Mouse (Mus musculus) hindbrain, embryonic 10.5 days (tissue): Measurements from ENCODE around the gene Ash1l. TPM values are rescaled to one million over a fixed set of nuclear protein-coding genes. Genes with fewer than 3 reads are reported as not detected.
A peak's percentile ranks its signal among the peaks of the same experiment; 100 is the strongest.
"Not testable (repeated sequence)": the region's sequence is repeated elsewhere in the genome, so short reads cannot be mapped to it uniquely, and the experiment has no call there.

Experiments used
- DNase-seq: peaks from one replicate; pipeline ENCODE4 v3.0.0-alpha.2; 2017; ENCODE audit warnings: low spot score
- H3K27ac ChIP-seq: fragments of 300-500 bp; sonication (generic); 2 replicates; pipeline ENCODE4 v1.5.1; 2016; ENCODE audit warnings: mild to moderate bottlenecking, moderate library complexity
- H3K27me3 ChIP-seq: fragments of 300-500 bp; sonication (generic); 2 replicates; pipeline ENCODE4 v1.6.1; 2016; ENCODE audit warnings: mild to moderate bottlenecking; ENCODE audit not compliant: poor library complexity, insufficient read depth, severe bottlenecking
- H3K36me3 ChIP-seq: fragments of 300-500 bp; sonication (generic); 2 replicates; pipeline ENCODE4 v1.6.1; 2016; ENCODE audit warnings: mild to moderate bottlenecking, moderate library complexity
- H3K4me1 ChIP-seq: fragments of 300-500 bp; sonication (generic); replicated peaks from 2 replicates; pipeline ENCODE4 v1.6.1; 2016; ENCODE audit warnings: mild to moderate bottlenecking
- H3K4me3 ChIP-seq: fragments of 300-500 bp; sonication (generic); 2 replicates; pipeline ENCODE4 v1.5.1; 2016; ENCODE audit warnings: mild to moderate bottlenecking, moderate library complexity
- H3K9me3 ChIP-seq: fragments of 300-500 bp; sonication (generic); 2 replicates; pipeline ENCODE4 v1.6.1; 2016; ENCODE audit warnings: mild to moderate bottlenecking, moderate library complexity
- WGBS: fragments of 180-500 bp; shearing (Covaris S2); methylation state at CpG from one replicate; pipeline ENCODE4 v1.1.7; 2016; 5-methylcytosine and 5-hydroxymethylcytosine counted together
- polyA plus RNA-seq: library from polyadenylated mRNA; unstranded; fragments of >200 nt; fragmentation: Nextera tagmentation; extraction: Ambion mirVana; gene quantifications from 2 replicates; pipeline ENCODE4 v1.2.1, GENCODE M21; 2016

The Ash1l gene
- polyA plus RNA-seq, 1 experiment from 2014 or later = 12.3 TPM

DNA sequence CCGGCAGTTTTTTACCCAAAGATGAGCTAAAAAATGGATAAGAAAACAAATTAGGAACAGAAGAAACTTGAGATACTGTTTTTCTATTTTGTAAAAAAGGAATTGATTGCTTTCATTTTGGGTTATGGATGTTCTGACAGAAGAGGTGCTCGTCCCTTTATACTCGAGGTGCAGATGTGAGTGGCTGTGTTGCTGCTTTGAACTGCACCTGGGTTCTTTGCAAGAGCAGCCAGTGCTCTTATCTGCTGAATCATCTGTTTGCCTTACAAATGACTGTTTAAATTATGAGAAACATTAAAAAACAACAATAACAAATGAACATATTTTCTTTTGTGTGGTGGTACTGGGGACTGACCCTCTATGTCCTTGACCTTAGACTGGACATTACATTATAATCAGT lies 20.9 kb upstream of the Ash1l start:
- no peaks in the 10 kb centered on the region for H3K4me1 ChIP-seq
- no peaks in the 10 kb centered on the region for H3K27me3 ChIP-seq
- 88% methylated on average over 3 of the region's 3 CpGs for WGBS
- peaks cover 100% of the 10 kb centered on the region for H3K36me3 ChIP-seq
- no peaks in the 10 kb centered on the region for H3K9me3 ChIP-seq
- no peak for DNase-seq
- H3K27ac ChIP-seq = no peak overlapping the region
- H3K4me3 ChIP-seq = no peak overlapping the region

DNA sequence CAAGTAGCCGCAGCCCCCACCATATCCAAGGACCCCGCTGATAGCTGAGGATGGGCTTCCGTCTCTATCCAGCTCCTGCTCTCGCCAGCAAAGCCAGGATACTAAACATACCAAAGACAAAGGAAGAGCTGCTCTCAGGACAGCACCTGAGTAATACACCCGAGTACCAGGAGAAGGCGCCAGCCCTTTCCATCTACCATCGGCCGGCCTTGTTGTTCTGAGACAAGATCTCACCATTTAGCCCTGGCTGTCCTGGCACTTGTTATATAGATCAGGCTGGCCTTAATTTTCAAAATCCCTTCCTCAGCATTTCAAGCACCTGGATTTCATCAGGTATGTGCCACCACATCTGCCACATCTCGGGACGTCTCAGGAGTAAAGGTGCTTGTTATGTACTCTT lies 11.4 kb upstream of the Ash1l start:
- 92% methylated on average over 10 of the region's 10 CpGs for WGBS
- no peaks in the 10 kb centered on the region for H3K27me3 ChIP-seq
- DNase-seq = no peak
- no peaks in the 10 kb centered on the region for H3K4me1 ChIP-seq
- peaks cover 84% of the 10 kb centered on the region for H3K36me3 ChIP-seq
- H3K9me3 ChIP-seq = no peaks in the 10 kb centered on the region
- no peak overlapping the region for H3K4me3 ChIP-seq
- H3K27ac ChIP-seq = no peak overlapping the region

DNA sequence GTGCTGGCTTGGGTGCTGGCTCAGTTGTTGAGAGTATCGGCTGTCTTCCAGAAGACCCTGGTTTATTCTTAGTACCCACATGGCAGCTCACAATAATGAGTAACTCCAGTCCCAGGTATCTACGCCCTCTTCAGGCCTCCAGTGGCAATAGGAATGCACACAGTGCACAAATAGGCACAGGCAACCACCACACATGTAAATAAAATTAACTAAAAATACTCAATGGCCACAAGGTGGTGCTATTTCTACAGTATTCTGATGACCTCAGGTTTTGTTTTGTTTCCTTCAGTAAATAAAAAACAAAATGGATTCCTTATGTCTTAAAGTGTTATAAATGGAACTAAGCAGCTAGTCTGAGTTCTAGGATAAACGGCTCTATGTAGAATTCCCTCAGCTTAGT lies 10.7 kb upstream of the Ash1l start:
- no peaks in the 10 kb centered on the region for H3K4me1 ChIP-seq
- H3K27ac ChIP-seq = no peak overlapping the region
- no peak for DNase-seq
- H3K9me3 ChIP-seq = no peaks in the 10 kb centered on the region
- H3K27me3 ChIP-seq = no peaks in the 10 kb centered on the region
- WGBS = 83% methylated on average over 3 of the region's 3 CpGs
- peaks cover 77% of the 10 kb centered on the region for H3K36me3 ChIP-seq
- no peak overlapping the region for H3K4me3 ChIP-seq

DNA sequence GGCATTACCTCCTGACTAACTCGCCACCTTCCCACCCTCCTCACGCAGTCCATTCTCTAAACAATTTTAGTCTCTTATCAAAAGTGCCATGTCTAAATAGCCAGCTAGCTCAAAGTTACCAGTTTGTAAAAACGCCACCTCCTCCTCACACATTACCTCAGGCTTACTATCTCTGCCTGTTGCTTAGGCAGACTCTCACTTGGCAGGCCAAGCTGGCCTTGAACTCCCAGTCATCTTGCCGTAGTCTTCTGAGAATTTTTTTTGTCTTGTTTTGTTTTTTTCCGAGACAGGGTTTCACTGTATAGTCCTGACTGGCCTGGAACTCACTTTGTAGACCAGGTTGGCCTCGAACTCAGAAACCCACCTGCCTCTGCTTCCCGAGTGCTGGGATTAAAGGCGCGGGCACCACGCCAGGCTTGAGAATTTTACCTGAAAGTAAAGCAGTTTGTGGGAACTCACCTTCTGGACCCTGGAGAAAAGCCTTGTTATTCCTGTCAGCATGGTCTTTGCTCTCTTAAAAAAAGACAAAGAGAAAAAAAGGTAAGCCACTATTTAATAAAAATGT lies 8.0 kb upstream of the Ash1l start:
- 95% methylated on average over 10 of the region's 10 CpGs for WGBS
- peaks cover 2% of the 10 kb centered on the region; the same call in 1 of the 2 replicates for H3K4me1 ChIP-seq
- H3K36me3 ChIP-seq = peaks cover 50% of the 10 kb centered on the region
- H3K27ac ChIP-seq = no peak overlapping the region
- no peaks in the 10 kb centered on the region for H3K9me3 ChIP-seq
- no peak overlapping the region for H3K4me3 ChIP-seq
- no peaks in the 10 kb centered on the region for H3K27me3 ChIP-seq
- no peak for DNase-seq

DNA sequence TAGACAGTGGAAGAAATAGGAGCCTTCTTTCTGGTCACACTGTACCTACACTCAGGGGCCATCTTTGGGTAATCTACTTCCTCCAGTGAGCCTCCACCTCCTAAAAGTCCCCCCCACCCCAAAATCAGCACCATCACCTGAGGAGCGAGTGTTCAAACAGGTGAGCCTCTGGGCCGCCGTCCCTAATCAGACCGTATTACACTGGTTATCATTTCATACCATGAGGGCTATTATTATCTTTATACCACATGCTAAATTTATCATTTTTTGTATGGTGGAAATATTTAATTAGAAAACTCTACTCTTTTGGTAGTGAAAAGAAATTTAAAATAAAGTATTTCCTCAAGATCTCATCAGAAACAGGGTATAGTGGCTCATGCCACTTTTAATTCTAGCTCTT lies 6.3 kb upstream of the Ash1l start:
- Histone ChIP-seq H3K9me3 (no peaks in the 10 kb centered on the region), H3K27me3 (no peaks in the 10 kb centered on the region), H3K4me3 (no peak overlapping the region), H3K36me3 (peaks cover 33% of the 10 kb centered on the region), H3K4me1 (peaks cover 19% of the 10 kb centered on the region), H3K27ac (no peak overlapping the region)
- DNase-seq = no peak
- WGBS = 96% methylated on average over 4 of the region's 4 CpGs

DNA sequence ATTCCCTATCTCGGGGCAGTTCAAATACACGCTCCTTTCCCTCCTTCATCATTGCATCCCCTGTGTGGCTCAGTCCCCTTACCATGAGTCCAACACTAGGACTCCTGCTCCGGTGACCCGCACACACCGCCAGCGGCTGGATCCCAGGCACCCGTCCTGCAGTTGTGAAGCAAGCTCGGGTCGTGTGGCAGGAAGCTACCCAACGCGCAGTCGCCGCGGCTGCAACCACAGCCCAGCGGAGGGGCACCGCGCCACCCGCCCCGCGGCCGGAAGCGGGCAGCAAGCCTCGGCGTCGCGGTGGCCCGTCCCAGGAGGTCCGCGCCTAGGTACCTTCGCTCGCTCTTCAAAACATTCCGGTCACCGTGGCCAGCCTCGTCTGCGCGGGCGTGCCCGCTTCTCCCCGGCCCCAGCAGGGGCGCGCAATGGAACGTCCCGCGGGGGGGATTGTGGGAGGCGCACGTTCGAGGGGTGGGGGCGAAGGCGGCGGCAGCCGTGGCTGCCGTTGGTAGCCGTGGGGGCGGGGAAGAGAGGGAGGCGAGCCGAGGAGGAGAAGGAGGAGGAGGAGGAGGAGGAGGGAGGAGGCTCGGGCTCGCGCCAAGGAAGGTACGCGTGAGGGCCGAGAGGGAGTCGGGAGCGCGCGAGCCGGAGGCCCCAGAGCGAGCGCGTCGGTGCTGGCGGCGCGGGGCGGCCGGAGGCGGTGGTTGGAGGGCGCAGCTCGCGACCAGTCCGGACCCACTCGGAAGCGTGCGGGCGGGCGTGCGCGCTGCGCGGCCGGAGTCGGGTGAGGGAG lies 441 bp upstream of the Ash1l start:
- H3K27ac ChIP-seq = peak overlapping the region; percentile 100
- no peaks in the 10 kb centered on the region for H3K27me3 ChIP-seq
- peaks cover 44% of the 10 kb centered on the region for H3K4me1 ChIP-seq
- H3K9me3 ChIP-seq = no peaks in the 10 kb centered on the region
- WGBS = under 1% methylated on average over 90 of the region's 92 CpGs
- DNase-seq = peak; percentile 92
- peak overlapping the region; percentile 97 for H3K4me3 ChIP-seq
- no peaks in the 10 kb centered on the region for H3K36me3 ChIP-seq

DNA sequence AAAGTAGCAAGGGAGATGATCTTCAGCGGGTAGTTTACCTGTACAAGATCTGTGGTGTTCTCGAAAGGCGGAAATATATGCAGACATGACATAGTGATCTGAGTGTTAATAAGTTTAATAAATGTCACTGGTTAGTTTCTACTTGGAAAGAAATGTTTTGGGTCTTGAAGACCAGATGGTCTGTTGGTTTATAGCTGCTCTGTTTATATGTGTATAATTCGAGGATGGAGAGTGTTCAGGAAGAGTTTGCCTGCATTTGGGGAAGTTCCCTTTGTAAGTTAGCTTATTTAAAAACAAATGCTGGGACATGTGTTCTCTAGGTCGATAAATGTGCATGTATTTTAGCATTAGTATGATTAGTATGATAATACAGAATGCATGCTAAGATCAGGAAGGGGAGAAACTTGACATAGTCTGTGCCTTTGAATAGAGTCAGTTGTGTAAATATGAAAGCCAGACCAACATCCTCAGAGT lies 942 bp downstream of the Ash1l start:
- Histone ChIP-seq H3K27ac (peak overlapping the region; percentile 100), H3K36me3 (no peaks in the 10 kb centered on the region), H3K4me3 (peak overlapping the region; percentile 97), H3K9me3 (no peaks in the 10 kb centered on the region), H3K27me3 (no peaks in the 10 kb centered on the region), H3K4me1 (peaks cover 44% of the 10 kb centered on the region)
- DNase-seq = no peak
- 3% methylated on average over 5 of the region's 5 CpGs for WGBS

DNA sequence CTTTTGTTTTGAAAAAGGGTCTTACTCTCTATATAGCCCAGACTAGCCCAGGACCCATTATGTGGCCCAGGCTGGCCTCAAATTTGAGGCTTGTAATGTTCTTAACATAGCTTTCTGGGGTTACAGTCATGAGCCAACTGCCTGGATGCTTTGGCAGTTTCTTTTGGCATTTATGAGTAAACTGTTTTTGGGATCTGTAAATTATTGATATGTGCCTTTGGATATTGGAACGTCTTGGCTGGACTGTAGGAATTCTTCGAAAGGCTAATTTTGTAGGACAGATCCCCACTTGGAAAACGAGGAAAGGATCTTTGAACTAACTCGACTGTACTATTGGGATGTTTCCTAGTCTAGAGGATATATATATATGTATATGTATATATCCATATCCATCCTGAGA lies 2.8 kb downstream of the Ash1l start:
- Histone ChIP-seq H3K4me1 (peaks cover 34% of the 10 kb centered on the region), H3K36me3 (no peaks in the 10 kb centered on the region), H3K27ac (no peak overlapping the region), H3K27me3 (no peaks in the 10 kb centered on the region), H3K4me3 (no peak overlapping the region), H3K9me3 (no peaks in the 10 kb centered on the region)
- DNase-seq = no peak
- 86% methylated on average over 4 of the region's 4 CpGs for WGBS

DNA sequence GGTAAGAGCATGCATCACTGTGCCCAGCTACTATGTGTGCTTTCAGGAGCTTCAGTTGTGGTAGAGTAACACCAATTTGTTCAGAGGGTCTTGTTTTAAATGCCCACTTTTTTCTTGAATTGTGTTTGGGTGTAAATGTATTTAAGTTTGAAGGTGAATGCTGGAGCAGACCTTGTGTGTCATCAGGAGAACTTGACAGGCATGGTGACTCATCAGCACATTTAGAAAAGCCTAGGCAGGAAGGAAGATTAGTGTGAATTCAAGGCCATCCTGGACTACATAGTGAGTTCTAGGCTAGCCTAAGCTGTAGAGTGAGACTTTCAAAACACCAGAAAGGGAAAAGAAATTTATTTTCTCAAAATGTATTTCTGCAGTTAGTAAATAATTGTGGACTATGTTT lies 3.3 kb downstream of the Ash1l start:
- H3K27me3 ChIP-seq = no peaks in the 10 kb centered on the region
- no peaks in the 10 kb centered on the region for H3K9me3 ChIP-seq
- no peaks in the 10 kb centered on the region for H3K36me3 ChIP-seq
- peaks cover 29% of the 10 kb centered on the region for H3K4me1 ChIP-seq
- H3K27ac ChIP-seq = no peak overlapping the region
- no peak overlapping the region for H3K4me3 ChIP-seq
- DNase-seq = no peak

DNA sequence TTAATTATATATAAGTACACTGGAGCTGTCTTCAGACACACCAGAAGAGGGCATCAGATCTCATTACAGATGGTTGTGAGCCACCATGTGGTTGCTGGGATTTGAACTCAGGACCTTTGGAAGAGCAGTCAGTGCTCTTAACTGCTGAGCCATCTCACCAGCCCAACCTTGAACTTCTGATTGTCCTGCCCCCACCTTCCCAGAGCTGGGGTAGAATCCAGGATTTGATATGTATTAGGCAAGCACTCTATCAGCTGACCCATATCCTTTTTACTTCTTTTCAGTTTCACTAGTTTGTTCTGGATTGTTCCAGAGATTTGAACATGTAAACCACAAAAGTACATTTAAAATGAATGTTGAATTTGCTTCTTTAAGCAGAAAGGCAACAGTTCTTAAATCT lies 12.8 kb downstream of the Ash1l start:
- DNase-seq, H3K9me3 ChIP-seq, H3K4me3 ChIP-seq, H3K4me1 ChIP-seq, H3K27me3 ChIP-seq, H3K27ac ChIP-seq: not testable (repeated sequence)
- peaks cover 20% of the 10 kb centered on the region for H3K36me3 ChIP-seq

DNA sequence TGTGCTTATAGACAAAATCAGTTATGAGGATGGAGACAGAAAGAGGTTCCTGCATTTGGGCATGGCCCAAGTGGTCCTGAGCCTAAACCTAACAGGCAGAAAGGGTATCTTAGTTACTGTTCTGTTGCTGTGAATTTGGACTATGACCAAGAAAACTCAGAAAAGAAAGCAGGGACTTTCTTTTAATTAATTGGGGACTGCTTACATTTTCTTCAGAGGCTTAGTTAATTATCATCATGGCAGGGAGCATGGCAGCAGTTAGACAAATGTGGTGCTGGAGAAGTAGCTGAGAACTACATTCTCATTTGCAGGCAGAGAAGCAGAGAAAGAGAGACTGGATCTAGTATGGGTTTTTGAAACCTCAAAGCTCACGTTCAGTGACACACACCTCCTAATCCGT lies 24.6 kb downstream of the Ash1l start:
- H3K4me3 ChIP-seq = no peak overlapping the region

DNA sequence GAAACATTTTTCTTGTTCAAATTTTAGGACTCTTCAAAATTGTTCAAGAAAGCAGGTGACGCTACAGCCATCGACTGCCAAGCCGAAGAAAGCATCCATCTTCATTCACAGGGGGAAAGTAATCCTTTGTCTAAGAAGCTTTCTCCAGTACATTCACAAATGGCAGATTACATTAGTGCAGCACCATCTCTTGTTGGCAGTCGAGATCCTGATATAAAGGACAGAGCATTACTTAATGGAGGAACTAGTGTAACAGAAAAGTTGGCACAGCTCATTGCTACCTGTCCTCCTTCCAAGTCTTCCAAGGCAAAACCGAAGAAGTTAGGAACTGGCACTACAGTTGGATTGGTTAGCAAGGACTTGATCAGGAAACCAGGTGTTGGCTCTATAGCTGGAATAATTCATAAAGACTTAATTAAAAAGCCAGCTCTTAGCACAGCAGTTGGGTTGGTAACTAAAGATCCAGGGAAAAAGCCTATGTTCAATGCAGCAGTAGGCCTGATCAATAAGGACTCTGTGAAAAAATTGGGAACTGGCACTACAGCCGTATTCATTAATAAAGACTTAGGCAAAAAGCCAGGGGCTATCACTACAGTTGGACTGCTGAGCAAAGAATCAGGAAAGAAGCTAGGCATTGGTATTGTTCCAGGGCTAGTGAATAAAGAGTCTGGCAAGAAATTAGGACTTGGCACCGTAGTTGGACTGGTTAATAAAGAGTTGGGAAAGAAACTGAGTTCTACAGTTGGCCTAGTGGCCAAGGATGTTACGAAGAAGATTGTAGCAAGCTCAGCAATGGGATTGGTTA lies 31.0 kb downstream of the Ash1l start:
- no peaks in the 10 kb centered on the region for H3K27me3 ChIP-seq
- H3K9me3 ChIP-seq = 0 out of 2 replicates have a peak, but pooled peaks cover 5% of the 10 kb centered on the region
- H3K27ac ChIP-seq = no peak overlapping the region
- H3K36me3 ChIP-seq = peaks cover 80% of the 10 kb centered on the region
- no peak for DNase-seq
- 97% methylated on average over 8 of the region's 8 CpGs for WGBS
- H3K4me3 ChIP-seq = no peak overlapping the region
- H3K4me1 ChIP-seq = no peaks in the 10 kb centered on the region

More for the DNA sequence above, 24.6 kb downstream of the Ash1l start:
- peaks cover 53% of the 10 kb centered on the region for H3K36me3 ChIP-seq
- no peak overlapping the region for H3K27ac ChIP-seq
- no peaks in the 10 kb centered on the region for H3K27me3 ChIP-seq
- H3K9me3 ChIP-seq = 0 out of 2 replicates have a peak, but pooled peaks cover 5% of the 10 kb centered on the region
- 95% methylated on average over 2 of the region's 2 CpGs for WGBS
- H3K4me1 ChIP-seq = no peaks in the 10 kb centered on the region
- DNase-seq = no peak

DNA sequence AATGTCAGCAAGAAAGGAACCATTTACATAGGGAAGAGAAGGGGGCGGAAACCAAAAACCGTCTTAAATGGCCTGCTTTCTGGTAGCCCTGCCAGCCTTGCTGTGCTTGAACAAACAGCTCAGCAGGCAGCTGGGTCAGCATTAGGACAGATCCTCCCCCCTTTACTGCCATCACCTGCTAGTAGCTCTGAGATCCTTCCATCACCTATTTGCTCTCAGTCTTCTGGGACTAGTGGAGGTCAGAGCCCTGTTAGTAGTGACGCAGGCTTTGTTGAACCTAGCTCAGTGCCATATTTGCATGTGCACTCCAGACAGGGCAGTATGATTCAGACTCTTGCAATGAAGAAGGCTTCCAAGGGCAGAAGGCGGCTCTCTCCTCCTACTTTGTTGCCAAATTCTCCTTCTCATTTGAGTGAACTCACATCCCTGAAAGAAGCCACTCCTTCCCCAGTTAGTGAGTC lies 33.5 kb downstream of the Ash1l start:
- DNase-seq = no peak
- H3K36me3 ChIP-seq = peaks cover 74% of the 10 kb centered on the region
- H3K9me3 ChIP-seq = no peaks in the 10 kb centered on the region
- H3K27me3 ChIP-seq = no peaks in the 10 kb centered on the region
- H3K4me1 ChIP-seq = no peaks in the 10 kb centered on the region
- no peak overlapping the region for H3K27ac ChIP-seq
- WGBS = 49% methylated on average over 4 of the region's 4 CpGs
- H3K4me3 ChIP-seq = no peak overlapping the region
